Mouse (Mus musculus): Measurements from ENCODE around the gene Arhgap24.
"Not testable (repeated sequence)": the region's sequence is repeated elsewhere in the genome, so short reads cannot be mapped to it uniquely, and the experiment has no call there.

Gene Arhgap24

DNA sequence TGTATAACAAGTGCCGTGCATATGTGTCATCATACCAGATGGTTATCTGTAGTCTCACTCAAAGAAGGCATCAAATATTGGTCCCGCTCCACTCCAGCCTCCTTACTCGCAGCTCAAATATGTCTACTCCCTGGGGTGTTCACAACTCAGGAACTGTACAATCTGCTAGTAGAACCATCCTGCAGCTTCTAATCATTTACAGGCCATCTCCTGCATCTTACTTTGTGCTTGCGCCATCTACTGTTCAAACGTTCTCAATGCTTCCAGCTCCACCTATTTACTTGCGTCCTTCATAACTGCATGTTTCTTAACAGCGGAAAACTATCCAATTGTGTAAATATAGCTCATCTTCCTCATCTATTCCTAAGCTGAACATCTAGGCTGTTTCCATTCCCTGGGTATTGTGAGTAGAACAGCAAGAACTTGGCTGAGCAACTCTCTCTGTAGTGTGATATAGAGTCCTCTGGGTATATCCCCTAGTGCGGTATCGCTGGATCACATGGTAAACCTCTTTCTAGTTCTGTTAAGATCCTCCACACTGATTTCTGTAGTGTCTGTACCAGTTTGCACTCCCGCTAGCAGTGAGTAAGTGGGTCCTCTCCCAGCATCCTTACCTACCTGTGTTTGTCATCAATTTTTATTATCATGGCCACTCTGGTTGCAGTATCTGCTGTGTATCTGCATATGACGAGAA lies 393.6 kb downstream of the Arhgap24 start:
- DNase-seq (ENCODE audit: low spot score in 2 of 2), result no peak

DNA sequence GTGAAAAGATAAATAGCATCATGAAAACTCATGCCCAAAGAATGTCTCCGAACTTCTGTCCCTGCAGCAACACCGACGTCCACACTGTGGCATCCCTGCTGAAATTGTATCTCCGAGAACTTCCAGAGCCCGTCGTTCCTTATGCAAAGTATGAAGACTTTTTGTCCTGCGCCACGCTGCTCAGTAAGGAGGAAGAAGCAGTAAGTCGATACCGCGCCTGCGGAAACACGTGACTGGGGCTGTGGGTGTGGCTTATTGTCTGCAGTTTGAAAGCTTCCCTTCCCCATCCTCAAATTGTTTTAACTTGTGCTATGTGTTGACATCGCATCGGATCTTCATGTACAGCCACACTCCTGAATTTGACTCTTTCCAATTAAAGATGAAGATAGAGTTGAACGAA lies 394.4 kb downstream of the Arhgap24 start:
- DNase-seq (ENCODE audit: low spot score in 2 of 2), result no peak

DNA sequence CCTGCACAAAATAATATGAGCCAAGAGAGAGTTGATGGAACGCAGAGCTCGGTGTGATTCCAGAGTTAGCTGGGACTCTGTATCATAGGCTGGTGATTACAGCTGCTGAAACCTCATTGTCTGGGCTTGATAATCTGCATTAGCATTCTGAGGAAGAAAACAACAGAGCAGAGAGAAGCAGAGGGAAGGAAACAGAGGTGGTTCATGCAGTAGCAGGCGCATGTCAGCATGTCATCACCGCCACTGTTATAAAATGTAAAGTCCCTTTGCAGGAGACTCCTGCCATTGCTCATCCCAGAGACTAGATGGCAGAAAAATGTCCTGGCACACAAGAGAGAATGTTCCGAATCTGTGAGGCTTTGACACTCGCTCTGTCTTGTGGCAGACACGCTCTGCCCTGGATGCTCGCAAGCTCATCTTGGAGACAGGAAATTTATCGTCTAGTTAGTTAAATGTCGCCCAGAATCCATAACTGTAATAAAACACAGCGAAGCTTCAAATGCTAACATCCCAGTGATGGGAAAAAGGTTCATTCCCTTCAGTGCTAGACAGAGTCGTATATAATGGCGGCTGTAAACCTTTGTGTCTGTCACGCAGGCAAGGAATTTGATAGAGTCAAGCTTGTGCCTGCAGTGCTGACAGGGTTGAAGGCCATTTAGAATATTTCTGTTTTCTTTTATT lies 407.4 kb downstream of the Arhgap24 start:
- DNase-seq (ENCODE audit: low spot score in 2 of 2), result no peak

DNA sequence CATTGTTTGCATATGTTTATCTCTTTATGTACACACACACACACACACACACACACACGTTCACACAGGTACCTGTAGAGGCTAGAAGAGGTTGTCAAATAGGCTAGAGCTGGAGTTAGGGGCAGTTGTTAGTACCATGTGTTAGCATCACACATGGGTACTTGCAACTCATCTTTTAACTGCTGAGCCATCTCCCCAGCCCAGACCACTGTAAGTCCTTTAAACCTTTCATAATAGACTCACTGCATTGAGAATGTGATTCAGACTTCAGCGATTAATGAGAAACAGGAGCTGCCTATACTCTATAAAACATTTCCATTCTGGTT lies 407.9 kb downstream of the Arhgap24 start:
- no peak for DNase-seq (ENCODE audit: low spot score in 2 of 2)

DNA sequence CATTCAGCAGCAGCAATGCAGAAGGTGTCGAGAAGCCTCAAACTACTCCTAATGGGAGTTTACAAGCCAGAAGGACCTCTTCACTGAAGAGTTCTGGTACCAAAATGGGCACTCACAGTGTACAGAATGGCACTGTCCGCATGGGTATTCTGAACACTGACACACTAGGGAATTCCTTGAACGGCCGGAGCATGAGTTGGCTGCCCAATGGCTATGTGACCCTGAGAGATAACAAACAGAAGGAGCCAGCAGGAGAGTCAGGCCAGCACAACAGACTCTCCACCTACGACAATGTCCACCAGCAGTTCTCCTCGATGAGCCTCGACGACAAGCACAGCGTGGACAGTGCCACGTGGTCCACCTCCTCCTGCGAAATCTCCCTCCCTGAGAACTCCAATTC lies 411.0 kb downstream of the Arhgap24 start:
- DNase-seq (ENCODE audit: low spot score in 2 of 2), result no peak

DNA sequence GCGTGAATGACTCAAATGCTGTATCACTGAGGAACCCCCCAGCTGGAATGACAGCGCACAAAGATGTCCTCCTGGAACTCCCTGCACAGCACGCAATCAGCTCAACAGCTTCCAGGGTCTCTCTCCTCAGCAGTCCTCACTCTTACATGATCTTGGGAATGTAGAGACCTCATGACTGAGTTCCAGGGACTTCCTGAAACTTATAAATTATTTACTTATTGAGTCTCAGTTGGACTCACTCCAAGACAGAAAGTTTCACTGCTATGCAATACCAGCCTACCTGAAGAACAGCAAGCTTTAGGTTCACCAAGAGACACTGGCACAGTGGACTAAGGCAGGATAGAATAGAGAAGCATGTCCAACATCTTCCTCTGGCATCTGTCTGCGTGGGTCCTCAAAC lies 417.1 kb downstream of the Arhgap24 start:
- no peak for DNase-seq (ENCODE audit: low spot score in 2 of 2)

DNA sequence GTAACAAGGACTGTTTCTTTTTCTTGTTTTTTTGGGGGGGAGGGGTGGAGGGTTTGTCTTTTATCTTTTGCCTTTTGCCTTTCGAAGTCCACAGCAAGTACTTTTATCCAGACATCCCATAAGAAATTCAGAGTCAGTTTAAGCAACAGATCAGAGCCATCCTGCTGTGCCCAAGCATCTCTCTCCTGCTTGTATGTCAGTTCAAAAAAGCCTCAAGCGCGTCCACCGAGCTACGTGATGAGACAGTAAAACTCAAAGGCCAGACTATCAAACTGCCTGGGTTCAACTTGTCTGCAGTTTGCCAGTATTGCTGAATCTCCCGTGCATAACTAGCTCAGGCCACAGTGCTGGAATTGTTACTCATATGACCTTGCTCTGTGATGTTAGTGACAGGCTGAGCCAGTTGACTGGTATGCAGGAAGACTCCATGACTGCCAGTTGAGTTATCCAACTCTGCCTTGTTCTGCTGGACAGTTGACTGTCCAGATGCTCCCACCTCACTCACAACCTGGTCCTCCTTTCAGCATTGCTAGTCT lies 418.6 kb downstream of the Arhgap24 start:
- DNase-seq (ENCODE audit: low spot score in 2 of 2), result no peak

DNA sequence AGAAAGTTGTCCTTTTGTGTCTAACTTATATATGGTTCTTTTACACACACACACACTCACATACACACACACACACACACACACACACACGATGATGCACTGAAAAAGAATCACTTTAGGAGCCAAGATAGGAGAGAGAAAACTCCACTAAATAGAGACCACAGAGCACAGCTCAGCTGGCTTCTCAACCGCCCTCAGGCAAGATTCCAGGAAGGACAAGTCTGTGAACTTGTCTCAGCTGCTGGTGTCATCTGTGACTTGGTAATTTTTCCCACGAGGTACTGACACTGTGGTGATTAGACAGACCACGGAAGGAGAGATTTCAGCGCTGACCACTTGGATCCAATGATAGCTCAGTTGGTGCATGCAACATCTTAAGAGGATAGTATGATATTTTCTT lies 420.0 kb downstream of the Arhgap24 start:
- no peak for DNase-seq (ENCODE audit: low spot score in 2 of 2)

DNA sequence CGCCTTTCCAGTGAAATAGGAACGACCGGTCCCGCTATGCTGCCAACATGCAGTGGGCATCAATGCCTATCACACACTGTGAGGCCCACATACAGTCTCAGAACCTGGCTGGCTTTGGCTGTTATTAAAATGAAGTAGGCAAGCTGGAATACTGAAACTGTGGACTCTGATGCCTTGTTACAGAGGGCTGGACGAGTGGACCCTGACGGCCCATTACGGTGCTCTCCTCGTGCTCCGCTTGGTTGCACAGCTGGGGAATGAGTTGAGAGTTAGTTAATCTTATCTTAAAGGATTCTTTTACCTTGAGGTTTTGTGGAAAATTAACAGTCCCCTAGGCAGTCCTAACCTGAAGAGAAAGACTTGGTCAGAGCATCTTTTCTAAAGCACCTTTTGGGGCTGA lies 422.3 kb downstream of the Arhgap24 start:
- DNase-seq (ENCODE audit: low spot score in 2 of 2), result no peak

DNA sequence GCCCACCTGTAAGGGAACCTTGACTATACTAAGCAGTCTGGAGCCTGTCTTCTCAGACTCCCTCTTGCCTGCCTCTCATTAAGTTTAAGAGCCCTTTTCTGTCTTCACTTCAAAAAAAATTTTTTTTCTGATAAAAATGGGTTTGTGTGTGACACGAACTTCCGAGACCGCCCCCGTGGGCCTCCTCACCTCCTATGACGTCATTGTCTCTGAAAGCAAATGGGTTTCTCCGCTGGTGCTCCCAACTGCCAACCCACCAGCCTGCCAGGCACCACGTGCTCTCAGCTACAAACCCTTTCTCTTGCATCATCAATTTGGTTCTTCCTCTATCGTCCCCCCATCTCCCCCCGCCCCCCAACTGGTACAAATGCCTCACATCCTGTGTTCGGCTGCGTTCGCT lies 422.9 kb downstream of the Arhgap24 start:
- no peak for DNase-seq (ENCODE audit: low spot score in 2 of 2)

DNA sequence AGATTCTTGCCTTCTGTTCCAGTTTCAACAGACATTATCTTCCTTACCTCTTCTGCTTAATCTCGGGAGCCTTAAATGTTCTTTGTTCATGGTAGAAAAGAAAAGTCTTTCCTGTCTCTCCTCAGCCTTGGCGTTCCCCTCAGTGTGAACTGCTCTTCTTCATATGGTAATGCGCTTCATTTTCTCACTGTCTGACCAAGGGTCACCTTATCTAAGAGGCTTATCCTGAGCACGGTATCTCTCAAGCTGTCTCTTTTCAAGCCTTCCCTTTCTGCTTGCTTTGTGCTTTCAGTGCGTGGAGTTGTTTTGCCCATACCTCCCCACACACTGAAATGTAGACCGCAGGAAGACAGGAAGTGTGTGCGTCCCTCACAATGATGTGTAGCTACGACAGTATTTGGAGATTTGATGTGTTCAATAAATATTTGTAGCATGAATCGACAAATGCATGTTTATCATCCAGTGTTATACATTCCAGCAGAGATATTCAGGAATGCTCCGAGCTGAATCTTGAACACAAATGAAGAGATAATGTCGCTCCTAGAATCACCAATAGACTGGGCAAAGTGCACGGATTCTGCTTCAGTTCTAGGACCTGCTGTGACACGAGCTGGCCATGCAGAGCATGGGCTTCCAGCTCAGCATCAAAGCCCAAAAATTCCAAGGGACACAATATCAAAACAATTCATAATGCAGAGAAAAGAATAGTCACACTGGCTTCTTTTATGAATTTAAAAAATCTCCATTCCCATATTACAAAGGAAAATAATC lies 424.4 kb downstream of the Arhgap24 start:
- no peak for DNase-seq (ENCODE audit: low spot score in 2 of 2)

DNA sequence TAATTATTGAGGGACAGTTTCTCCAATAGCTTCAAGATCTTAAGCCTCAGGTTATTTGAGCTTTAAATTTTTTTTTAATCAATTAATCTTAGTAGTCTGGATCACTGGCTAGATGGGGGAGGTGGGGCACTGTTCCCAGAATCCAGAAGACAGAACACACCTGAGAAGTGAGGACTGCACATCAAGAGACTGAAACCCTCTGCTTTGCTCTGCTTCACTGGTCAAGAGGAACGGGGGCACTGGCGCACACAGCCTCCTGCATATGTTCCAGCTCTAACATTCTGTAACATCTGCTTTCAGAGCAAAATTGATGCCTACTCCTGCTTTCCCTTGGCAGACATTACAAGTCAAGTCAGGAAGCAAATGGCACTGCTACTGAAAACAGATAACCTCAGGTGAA lies 439.0 kb downstream of the Arhgap24 start:
- no peak for DNase-seq (ENCODE audit: low spot score in 2 of 2)

DNA sequence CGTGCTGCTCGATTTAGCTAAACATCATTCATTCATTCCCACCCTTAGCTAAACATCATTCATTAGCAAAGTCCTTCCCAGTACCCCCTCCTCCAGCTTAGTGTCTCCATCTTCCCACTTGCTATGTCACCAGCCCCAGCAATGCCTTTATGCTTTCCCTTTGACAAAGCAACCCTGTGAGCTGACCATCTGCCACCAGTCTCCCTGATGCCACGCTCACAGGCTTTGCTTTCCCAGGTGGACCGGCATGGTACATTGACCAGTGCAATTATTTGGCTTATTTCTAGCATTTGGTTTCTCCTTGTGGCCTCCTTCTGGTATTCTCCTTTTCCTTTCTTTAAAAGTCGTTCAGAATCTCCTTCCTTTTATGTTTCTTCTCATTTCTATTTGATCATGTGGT lies 445.6 kb downstream of the Arhgap24 start:
- no peak for DNase-seq (ENCODE audit: low spot score in 2 of 2)

DNA sequence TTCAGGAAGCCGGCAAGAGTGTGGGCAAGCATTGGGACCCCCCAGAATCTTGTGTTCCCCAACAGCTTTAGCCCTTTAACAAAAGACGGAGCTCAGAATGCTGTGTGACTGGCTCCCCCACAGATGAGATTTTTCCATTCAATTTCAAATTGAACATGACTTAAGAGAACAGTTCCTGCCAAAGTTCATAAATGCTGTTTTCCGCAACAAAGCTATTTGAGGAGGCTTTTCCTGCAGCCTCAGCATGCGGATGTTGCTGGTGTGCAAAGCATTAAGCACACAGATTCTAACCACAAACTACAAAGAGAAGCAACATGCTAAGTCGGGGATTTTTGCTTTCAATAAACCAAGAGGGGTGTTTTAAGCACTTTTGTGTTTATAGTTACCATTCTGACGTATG lies 449.0 kb downstream of the Arhgap24 start:
- DNase-seq (ENCODE audit: low spot score in 2 of 2), result no peak

DNA sequence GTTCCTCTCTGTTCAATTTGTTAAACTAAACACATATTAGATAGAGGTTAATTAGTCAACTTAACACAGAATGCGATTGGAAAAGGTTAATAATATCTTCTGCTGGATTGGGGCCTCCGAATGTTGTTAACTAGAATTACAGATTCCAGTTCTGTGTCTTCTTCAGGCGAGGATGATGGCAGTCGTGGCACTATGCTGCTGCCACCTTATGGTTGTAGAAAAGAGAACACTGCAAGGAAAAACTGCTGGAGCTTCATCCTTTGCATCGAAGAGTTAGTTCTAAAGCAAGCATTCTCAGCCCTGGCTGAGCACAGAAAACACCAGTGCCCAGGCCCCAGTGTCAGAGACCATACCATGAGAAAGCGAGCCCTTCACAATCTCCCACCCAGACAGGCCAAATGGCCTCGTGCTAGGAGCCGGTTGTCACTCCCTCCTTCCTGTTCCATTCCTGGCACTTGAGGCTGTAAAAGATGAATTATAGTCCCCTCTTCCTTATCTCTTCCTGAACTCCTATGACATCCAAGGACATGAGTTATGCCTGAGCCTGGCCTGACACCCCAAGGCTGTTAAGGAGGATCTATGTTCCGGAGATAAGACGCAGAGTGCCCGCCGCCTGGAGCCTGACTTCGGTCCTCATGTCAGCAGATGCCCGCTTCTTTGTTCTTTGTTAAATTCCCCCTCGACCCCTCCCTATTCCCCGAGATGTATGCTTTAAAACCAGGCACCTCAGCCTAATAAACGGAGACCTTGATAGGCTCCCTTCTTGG lies 462.9 kb downstream of the Arhgap24 start:
- DNase-seq (ENCODE audit: low spot score in 2 of 2), result not testable (repeated sequence)

DNA sequence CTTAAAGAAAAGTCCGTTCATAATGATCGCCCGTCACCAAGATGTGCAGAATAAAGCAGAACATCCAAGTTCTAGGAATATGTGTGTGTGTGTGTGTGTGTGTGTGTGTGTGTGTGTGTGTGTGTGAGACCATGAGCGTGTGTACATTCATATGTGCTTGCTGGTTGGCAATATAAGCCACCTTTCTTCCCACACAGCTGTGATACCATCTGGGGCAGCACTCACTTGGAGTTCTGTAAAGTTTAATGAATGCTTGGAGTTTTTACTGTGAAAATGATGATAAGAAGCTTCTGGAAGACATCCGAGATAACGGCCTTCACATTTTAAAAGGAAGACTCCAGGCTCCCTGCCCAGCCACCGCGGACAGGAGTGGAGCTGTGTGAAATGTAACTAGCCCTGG lies 465.4 kb downstream of the Arhgap24 start:
- no peak for DNase-seq (ENCODE audit: low spot score in 2 of 2)

DNA sequence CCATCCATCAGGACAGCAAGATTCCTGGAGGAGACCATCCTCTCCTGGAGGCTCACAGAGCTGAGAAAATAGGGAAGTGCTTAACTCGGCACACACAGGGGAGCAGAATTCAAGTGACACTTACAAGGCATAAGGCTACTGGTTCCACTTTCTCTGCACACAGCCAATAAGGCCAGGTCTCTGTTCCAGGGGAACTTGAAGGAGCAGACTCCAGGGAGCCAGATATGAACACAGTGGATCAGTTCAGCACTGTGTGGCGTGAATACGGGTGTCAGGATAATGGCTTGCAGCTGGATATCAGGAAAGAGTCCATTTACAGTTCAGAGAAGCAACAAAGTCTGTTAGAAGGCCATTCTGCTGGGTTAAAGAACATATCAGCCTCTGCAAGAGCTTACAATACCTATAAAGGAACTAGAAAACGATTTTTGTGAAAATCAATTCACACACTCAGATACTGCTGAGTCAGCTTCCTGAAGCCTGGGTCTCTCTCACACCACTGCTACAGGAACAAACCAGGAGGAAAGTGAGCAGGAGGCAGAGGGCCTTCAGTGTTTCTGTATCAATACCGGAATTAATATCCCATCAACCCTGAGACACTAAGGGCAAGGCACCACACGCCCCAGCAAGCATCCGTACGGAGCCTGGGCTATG lies 466.0 kb downstream of the Arhgap24 start:
- DNase-seq (ENCODE audit: low spot score in 2 of 2), result no peak
